Mouse (Mus musculus): Measurements from ENCODE around the gene Nek8. TPM values are rescaled to one million over a fixed set of nuclear protein-coding genes. Genes with fewer than 3 reads are reported as not detected.

Gene Nek8
- polyA plus RNA-seq, 1 experiment, result 7.1 TPM

DNA sequence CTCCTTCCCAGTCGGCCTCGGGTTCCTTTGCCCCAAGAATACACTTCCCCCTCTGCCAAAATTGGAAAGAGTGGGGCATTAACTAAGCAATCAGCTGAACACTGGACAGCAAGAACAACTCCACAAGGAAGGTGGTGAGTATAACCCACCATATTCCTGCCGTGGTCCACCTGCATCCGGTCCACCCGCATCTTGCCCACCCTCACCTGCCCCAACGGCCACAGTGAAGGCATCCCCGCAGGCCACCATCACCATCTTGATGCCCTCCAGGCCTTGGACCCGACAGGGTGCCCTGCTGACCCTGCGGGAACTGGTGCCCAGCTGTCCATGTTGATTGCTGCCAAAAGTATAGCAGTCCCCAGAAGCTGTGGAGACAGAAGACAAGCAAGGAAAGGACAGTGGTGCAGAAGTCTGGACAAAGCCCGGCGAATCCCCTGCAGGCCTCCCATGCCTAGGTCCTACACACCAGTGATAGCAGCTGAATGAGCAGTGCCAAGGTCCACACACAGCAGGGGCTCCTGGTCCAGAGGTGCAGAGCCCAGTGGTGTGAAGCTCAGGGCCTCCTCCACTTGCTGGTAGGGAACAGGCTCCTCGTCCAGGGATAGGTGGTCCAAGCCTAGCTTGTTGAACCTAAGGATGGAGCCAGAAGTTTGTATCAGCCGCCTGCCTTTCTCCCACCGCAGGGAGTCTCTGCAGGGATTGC, 9.1 kb downstream of the Nek8 start:
- no peak for DNase-seq (ENCODE audit: extremely low spot score in 1 of 2, low spot score in 1 of 2)

DNA sequence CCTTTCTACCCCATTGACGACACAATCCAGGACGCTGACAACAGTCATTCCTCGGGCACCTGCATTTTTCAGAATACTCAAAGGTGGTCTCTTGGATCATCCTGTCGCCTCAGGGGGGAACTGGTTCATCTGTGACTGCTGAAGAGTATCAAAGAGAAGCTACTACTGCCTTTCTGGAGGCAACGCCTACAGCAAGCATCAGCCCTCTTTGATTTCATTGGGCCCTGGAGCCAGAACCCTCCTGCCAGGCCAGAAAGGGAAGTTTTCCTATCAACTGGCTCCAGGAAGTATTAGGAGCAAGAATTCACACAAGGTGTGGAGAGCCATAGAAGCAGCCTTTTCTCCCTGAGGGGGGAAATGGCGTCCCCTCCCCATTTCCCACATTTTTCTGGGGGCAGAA, 9.8 kb downstream of the Nek8 start:
- DNase-seq (ENCODE audit: extremely low spot score in 1 of 2, low spot score in 1 of 2), result no peak

DNA sequence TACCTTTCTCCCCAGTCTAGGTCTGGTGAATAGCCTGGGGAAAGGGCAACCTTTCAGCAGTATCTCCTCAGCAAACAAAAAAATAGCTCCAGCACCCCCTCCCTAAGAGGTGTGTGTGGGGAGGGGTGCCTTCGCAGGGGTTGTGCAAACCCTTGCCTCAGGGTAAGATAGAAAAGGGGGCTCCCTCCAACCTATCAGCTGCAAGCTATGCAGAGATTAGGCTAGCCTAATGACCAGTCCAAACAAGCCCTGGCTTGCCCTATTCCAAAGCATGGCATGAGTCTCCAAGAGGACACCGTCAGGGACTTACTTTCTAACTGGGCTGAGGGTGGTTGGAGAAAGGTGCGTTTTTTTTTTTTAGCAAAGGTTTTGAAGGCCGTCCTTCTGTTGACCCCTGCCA, 10.3 kb downstream of the Nek8 start:
- DNase-seq (ENCODE audit: extremely low spot score in 1 of 2, low spot score in 1 of 2), result no peak

- DNase-seq (ENCODE audit: extremely low spot score in 1 of 2, low spot score in 1 of 2), result no peak
Observed at GRCm38 (mm10) chr11:78165761-78166109, 10.7 kb downstream of the Nek8 start.

- DNase-seq (ENCODE audit: extremely low spot score in 1 of 2, low spot score in 1 of 2), result peak in 1 of 2 experiments; percentile 66
Observed at GRCm38 (mm10) chr11:78164924-78165760, 11.3 kb downstream of the Nek8 start, which contains the start of gene Traf4. Gene Traf4, minus strand, starts transcription at chr11:78165589.

DNA sequence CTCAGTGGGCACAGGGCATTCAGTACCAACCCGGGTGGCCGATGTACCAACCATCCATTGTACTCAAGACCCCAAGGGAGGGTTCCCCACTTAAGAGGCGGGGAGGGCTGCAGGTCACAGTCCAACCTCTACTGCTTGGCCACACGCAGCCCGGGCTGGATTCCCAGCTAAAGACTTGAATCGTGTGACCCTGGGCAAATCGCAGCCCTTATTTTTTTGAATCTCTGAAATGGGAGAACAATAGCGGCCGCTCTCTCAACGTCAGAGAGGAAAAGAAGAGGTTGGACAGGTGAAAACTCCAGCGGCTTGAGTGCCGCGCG, 11.9 kb downstream of the Nek8 start:
- no peak for DNase-seq (ENCODE audit: extremely low spot score in 1 of 2, low spot score in 1 of 2)

- DNase-seq (ENCODE audit: extremely low spot score in 1 of 2, low spot score in 1 of 2), result no peak
Observed at GRCm38 (mm10) chr11:78163681-78164603, 12.5 kb downstream of the Nek8 start.

GRCm38 (mm10) chr11:78163045-78163444, 13.4 kb downstream of the Nek8 start:
- DNase-seq (ENCODE audit: extremely low spot score in 1 of 2, low spot score in 1 of 2), result no peak

GRCm38 (mm10) chr11:78162504-78162903, 14.0 kb downstream of the Nek8 start:
- DNase-seq (ENCODE audit: extremely low spot score in 1 of 2, low spot score in 1 of 2), result no peak

DNA sequence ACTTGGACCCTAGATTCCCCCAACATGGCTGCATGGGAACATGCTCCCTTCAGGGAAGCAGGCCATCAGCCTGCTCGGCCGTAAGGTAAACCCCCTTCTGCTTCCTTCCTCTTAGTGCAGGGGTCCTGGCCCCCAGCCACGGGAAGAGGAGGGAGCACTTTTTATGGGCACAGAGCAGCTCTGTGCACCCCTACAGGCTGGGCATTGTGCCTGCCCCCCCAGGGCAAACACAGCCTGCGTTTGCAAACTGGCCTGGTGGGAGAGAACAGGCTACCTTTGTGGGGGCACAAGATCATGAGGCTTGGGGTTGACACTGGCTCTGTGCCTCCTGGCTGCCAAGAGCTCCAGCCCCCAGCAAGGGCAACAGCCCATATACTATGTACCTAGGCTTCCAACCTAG, 14.5 kb downstream of the Nek8 start:
- DNase-seq (ENCODE audit: extremely low spot score in 1 of 2, low spot score in 1 of 2), result no peak

DNA sequence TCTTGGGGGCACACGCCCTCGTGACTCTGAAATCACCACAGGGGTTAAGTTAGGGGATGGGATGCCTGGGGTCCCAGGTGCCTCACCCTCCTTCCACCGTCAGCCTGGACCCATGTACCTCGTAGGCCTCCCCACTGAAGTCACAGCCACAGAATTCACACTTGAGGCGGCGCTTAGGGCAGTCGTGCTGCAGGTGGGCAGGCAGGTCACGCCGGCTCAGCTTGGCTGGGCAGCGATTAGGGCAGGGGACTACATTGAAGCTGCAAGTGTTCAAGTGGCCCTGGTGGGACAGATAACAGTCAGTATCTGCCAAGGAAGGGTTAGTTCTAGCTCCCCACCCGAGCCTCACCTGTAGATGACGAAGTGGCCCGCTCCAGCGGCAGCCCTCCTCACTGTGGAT, 15.3 kb downstream of the Nek8 start:
- no peak for DNase-seq (ENCODE audit: extremely low spot score in 1 of 2, low spot score in 1 of 2)

- DNase-seq (ENCODE audit: extremely low spot score in 1 of 2, low spot score in 1 of 2), result no peak
Observed at GRCm38 (mm10) chr11:78160675-78161074, 15.8 kb downstream of the Nek8 start.

DNA sequence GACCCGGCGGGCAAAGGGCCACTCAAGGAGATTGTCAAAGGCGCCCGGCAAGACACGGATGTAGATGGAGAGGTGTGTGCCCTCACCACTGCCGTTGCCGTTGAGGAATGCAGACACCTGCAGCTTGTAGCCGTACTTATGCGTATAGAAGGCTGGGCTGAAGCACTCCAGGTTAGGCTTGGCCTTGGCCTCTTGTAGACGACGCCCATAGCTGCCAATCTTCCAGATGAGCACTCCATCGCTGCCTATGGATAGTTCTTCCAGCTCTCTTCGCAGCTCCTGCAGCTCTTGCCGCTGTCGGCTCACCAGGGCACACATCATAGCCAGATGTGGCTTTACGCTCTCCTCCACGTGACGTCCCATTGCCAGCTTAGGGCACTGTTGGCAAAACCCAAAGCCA, 16.3 kb downstream of the Nek8 start:
- DNase-seq (ENCODE audit: extremely low spot score in 1 of 2, low spot score in 1 of 2), result no peak

DNA sequence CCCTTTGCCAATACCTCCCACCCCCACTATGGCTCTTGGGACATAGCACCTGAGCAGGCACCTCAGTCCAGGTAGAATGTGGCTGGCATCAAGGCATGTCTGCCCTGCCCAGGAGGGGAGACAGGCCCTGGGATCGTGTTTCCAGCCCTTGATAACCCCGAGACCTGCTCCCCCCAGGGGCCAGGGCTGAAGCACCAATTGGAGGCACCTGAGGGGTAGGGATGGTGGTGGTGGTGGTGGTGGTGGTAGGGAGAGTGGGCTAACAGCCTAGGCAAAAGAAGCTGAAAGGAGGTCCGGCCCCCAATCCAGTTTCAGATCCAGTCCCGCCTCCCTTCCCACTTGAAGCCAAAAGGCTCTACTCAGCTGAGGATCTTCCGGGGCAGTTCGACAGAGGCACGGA, 16.9 kb downstream of the Nek8 start:
- DNase-seq (ENCODE audit: extremely low spot score in 1 of 2, low spot score in 1 of 2), result no peak

DNA sequence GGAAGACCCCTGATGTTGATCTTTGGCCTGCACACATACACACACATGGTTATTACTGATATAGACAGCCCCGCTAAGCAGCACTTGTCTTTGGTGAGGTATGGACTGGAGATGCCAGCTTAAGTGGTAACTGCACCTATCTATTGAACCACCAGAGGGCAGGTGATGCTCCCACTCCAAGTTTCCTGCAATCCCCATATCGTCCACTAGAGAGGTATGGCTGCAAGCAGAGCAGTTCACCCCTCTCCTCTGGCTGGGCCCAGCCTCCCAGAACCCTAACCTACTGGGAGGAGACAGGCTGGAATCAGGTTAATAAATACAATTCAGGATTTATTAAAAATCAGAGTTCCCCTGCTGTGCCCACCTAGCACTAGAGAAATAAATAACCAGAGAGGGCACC, 17.4 kb downstream of the Nek8 start:
- DNase-seq (ENCODE audit: extremely low spot score in 1 of 2, low spot score in 1 of 2), result peak; percentile 79 to 92

GRCm38 (mm10) chr11:78156156-78156699, 20.2 kb downstream of the Nek8 start:
- no peak for DNase-seq (ENCODE audit: extremely low spot score in 1 of 2, low spot score in 1 of 2)

- DNase-seq (ENCODE audit: extremely low spot score in 1 of 2, low spot score in 1 of 2), result no peak
Observed at GRCm38 (mm10) chr11:78155674-78156073, 20.8 kb downstream of the Nek8 start.

DNA sequence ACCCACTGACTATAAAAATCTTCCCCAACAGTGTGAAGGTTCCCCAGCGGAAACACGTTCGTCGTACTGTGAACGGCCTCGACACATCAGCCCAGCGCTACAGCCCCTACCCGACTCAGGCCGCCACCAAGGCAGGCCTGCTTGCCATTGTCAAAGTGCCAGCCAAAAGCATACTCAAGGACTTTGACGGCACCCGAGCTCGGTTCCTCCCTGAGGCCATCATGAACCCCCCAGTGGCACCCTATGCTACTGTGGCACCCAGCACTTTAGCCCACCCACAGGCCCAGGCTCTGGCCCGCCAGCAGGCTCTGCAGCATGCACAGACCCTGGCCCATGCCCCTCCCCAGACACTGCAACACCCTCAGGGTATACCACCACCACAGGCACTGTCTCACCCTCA, 22.7 kb downstream of the Nek8 start:
- DNase-seq (ENCODE audit: extremely low spot score in 1 of 2, low spot score in 1 of 2), result no peak

GRCm38 (mm10) chr11:78152299-78153231, 23.9 kb downstream of the Nek8 start:
- DNase-seq (ENCODE audit: extremely low spot score in 1 of 2, low spot score in 1 of 2), result peak; percentile 83 to 87

GRCm38 (mm10) chr11:78151161-78151560, 25.3 kb downstream of the Nek8 start:
- DNase-seq (ENCODE audit: extremely low spot score in 1 of 2, low spot score in 1 of 2), result no peak
